Mouse (Mus musculus) megakaryocyte-erythroid progenitor cell, adult 5-6 weeks (primary cell): ENCODE results near the gene Sema4d. TPM values are rescaled to one million over a fixed set of nuclear protein-coding genes. Genes with fewer than 3 reads are reported as not detected.
"Not testable (repeated sequence)": the region's sequence is repeated elsewhere in the genome, so short reads cannot be mapped to it uniquely, and the experiment has no call there.

Experiments
- ATAC-seq: replicated peaks from 2 replicates; pipeline ENCODE4 v1.8.0; 2016; ENCODE audit warnings: mild to moderate bottlenecking, inconsistent platforms; ENCODE audit not compliant: severe bottlenecking, poor library complexity, low FRiP score, low TSS enrichment
- total RNA-seq, 2 experiments: library from RNA; stranded (forward) in 1 of 2; stranded (reverse) in 1 of 2; fragments of 200-1000, 215-1000 nt in 1 of 2; fragments of >200 nt in 1 of 2; fragmentation: Nextera tagmentation in 1 of 2; gene quantifications; 2 replicates each; pipeline ENCODE4 v1.2.3; 2014 to 2017

Sema4d gene
- total RNA-seq, 2 experiments from 2014 or later = 18.0 to 38.5 TPM

DNA sequence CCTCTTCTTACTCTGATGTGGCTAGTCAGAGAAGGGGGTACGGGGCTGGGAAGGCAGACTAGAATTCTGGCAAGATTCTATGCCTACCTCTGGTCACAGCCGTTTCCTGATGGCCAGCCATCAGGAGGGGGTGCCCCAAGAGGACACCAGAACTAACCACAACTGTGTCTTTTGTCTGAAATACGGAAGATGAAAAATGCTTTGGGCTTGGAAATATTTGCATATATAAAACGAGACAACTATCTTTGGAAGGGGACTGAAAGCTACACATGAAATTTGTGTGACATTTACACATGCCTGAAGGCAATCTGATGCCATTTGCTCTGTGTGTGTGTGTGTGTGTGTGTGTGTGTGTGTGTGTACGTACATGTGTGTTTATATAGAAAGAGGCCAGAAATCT lies 89.7 kb downstream of the Sema4d start:
- ATAC-seq = no peak

DNA sequence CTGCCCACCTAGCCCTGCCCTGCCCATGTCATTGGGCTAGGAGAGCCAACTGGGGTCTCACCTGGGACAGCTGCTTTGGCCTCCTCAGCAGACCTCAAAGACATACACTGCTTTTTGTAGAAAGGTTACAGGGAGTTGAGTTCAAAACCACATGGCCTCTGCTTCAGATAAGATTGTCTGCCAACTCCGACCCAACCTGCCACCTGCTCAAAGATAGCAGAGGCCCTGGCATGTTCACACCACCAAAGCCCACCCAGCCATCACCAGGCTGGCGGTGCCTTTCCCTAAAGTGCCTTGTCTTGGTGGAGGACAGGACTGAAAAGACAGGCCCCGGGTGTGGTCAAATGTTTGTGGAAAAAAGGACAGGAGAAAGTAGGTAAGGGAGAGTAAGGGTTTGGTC lies 95.2 kb downstream of the Sema4d start:
- ATAC-seq = peak; percentile 58

DNA sequence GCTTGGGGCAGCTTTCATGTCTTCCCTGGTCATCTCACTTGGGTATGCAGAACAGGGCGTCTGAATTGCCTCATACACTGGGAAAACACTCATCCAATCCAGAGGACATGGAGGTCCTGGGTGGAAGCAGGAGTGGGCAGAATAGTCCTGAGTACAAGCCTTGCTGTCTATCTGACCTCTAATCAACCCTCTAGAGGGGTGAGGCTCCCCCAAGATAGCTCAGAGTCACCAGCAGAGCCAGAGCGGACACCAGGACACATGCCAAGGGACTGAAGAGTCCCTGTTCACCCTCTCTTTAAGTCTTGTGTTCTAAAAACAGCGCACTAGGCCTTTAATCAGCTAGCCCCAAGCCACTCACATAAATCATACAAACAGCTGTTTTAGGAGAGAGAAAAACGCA lies 95.7 kb downstream of the Sema4d start:
- peak; percentile 48 for ATAC-seq

DNA sequence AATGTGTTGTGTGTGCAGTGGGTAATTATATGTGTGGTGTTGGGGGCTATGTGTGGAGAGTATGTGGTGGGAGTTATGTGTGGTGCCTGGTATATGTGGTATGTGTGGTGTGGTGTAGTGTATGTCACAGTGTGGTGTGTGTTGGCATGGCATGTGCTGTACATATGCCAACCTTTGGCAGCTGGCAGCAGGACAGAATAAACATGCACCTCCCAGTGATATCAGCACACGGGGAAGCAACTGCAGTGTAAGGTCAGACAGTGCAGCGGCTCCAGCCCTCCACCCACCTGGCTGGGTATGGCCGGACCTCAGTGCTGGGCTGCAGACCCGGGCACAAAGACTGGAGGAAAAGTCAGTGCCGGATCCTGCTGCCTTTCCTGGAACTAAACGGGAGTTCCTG lies 96.1 kb downstream of the Sema4d start:
- peak; percentile 56 for ATAC-seq

DNA sequence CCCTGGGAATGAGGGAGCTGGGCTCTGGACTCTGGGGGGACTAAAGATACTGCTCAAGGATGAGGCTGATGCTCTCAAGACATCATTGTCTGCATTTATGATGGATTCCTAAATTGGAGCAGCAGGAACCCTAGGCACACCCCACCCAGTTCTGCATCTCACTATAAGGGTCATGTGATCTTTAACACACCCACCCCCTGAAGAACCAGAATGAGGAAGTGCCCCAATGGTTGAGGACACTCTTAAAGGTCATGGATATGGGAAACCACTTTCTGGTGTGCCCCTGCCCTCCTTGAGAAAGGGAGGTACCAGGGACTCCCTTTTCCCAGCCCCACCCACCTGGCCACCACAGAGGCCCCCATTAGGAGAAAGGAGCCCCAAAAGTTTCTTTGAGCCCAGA lies 97.1 kb downstream of the Sema4d start:
- no peak for ATAC-seq

DNA sequence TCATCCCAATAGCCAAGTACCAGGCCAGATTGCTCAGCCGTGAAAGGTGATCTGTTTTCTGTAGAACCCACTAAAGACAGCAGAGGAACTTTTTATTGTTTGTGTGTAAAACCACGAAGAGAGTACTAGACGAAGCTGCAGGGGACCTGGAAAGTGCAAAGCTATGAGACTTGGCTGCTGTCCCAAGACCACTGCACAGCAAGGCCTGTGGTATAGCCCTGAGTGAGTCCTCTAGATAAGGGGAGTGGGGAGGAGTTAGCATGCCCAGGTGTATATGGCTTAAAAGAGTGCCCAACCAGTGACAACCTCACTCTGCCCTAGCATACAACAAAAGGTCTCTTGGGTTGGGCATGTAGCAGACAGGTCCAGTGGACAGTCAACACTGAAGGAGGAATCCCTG lies 104.9 kb downstream of the Sema4d start:
- peak; percentile 56 for ATAC-seq

DNA sequence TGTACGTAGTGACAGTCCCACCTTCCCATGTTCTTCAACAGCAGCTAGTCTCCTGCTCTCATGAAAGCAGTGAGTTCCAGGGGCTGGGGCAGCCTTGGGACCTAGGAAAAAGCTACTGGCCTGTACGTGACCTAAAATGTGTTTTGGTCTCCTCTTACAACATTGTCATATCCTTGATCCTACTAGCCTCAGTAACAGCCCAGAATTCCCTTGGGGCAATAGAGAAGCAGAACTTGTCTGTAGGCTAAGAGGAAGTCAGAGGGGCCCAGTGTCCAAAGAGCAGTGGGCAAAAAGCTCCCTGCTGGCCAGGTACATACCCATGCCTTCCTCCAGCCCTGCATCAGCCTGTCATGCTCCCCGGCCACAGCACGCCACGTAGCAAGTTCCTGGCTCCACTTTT lies 106.6 kb downstream of the Sema4d start:
- no peak for ATAC-seq

DNA sequence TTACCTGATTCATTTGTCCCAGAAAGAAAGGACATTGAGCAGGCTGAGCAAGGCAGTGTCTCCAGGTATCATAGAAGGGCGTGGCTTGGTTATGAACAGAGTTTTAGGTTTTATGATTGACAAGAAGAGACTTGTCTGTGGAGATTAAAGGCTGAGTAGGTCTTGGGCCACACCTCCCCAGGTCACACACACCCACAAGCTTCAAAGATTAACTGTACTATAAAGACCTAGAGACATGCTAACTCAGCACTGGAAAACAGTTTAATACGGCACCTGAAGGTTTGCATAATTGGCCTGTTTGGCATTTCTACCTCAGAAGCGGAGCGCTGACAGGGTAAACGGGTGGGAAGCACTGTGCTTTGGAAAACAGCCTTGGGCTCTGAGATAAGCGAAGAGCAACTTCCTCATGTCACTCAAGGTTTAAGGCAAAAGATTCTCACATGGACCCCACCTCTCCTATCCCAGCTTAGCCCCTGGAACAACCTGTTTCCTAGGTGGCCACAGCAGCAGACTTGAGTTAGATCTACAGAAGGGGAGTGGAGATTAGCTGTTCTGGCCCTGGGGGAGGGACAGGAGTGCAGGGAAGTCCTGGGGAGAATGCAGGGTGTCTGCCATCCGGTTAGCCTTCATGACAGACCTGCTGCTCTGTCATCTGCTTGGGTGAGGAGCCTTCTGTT lies 108.1 kb downstream of the Sema4d start:
- ATAC-seq = peak; percentile 54

DNA sequence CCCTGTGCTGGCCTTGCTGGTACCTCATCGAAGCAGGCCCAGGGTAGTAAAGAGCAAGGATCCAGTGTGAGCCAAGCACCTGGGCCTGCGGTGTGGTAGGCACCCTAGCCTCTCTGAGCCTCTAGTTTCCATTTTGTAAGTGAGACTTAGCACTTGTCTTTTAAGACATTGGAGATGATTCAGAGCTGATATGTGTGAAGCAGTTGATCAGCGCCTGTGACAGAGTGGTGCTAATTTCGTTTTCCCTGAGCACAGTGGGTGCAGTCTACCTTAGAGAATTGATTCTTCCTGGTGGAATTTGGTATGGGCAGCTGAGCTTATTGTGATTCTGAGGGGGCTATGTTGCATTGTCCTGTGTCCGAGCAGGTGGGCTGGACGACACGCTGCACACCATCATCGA lies 111.9 kb downstream of the Sema4d start:
- no peak for ATAC-seq

DNA sequence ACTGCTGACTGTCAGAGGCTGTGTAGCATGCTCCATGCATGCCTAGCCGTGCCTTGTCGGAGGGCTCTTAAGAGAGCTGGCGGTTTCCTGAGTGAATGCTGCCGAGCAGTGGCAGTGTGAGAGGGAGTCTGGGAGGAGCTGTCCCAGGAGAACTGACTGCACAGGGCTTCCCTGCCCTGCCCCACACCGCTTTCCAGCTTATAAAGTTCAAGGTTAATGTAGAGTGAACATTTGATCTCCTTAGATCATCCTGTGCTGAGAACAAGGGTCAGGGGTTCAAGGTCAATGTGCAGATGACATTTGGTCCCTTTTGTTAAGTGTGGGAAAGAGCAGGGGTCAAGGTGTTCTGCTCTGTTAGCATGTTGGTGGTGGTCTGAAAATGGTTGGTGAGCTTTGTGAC lies 112.5 kb downstream of the Sema4d start:
- ATAC-seq = no peak

DNA sequence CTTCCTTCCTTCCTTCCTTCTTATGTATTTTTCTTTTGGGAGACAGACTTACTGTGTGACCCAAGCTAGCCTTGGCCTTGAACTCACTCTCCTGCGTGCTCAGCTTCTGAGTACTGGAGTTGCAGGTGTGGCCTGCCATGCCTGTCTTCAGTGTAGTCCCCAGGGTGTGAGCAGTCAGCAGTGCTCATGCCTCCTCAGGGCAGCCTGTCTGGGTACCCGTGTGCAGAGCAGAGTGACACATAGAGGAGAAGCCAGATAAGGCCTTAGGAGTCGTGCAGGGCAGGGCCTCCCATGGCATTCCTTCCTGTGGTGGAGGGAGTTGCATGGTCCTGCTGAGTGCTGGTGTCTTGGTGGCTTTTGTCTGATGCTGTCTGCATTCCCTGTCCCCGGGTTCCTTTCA lies 114.2 kb downstream of the Sema4d start:
- ATAC-seq = no peak

DNA sequence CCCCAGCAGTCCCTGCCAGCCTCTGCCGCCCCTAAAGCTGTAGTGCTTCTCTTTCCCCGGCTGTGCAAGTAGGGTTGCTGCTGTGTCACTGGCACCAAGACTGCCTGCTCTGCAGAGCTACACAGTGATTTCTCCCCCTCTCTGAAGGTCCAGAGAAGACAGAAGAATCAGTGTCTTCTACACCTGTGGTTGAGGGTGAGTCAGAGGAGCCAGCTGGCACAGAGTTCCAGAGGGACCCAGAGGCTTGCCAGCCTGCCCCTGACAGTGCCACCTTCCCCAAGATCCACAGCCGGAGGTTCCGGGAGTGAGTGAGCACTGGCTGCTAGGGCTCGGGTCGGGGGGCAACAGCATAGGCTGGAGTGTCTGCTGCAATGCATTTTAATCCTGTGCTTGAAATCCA lies 114.9 kb downstream of the Sema4d start:
- ATAC-seq = no peak

DNA sequence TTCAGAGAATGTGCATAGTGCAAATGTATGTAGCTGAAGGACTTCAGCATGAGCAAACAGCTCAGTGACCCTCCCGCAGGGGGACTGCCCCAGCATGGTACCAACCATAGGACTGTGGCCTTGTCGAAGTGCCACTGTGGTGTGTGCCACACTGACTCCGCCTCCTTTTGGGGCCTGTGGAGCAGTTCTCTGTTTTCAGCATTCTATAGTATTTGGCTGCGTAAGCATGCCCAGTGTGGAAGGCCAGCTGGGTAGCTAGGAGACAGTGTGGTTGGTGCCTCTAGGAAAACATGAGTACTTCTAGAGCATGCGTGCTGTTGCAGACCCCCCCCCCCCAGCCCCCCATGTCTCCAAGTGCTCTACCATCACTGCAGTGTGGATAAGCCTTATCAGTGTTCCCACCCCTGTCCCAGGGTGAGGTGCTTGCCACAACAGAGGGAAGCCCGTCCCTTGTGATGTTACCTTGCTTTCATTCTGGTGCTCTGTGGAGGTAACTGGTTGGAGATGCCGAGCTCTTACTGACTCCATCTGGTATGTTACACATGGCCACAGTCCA lies 115.8 kb downstream of the Sema4d start:
- peak; percentile 79 for ATAC-seq

DNA sequence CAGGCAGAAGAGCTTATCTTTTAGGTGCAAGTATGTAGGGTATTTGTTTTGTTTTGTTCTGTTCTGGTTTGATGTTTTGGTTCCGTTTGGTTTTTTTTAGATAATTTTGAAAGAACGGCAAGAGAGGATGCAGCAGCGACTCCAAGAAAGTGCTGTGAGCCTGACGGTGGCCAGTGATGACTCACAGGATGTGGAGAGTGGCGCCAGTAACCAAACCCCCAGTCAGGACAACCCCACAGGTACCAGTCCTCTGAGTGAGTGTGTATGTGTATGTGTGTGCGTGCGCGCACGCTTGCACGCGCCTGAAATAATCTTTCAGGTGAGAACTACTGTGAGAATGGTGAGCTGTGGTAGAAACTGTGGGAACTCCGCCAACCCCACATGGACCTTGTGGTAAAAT lies 116.5 kb downstream of the Sema4d start:
- peak; percentile 8; the same call in 1 of the 2 replicates for ATAC-seq

DNA sequence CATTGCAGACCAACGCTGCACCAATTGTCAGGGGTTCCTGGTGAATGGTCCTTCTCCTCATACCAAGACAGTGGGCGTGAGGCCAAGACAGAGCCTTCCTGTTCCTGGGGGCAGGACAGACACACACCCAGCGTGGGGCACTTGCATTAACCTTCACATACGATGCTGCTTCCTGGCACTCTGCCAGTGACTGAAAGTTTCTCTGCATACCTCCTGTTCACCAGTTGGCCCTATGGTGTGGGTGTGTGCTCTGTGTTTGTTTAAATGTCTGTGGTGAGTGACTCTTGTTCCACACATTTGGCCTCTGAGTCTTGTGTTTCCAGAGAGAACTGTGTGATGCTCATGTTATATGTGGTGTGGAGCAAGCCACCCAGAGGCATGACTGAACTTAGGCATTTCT lies 116.9 kb downstream of the Sema4d start:
- peak; percentile 26 for ATAC-seq

DNA sequence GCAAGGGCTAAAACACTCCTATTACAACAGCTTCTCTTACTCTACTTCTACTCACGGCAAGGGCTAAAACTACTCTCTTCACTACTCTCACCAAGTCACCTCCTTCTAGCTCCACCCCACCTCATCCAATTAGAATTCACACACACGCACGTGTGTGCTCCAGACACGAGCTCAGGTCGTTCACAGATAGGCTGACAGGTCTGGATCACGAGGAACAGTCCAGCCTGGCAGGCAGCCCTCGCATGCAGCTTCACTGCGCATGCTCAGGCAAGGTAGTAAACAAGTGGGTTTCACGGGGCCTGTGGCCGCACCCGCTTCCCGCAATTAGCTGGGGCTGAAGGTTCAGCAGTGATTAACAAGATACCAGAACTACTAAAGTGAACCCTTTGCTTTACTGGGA lies 125.4 kb downstream of the Sema4d start:
- not testable (repeated sequence) for ATAC-seq

DNA sequence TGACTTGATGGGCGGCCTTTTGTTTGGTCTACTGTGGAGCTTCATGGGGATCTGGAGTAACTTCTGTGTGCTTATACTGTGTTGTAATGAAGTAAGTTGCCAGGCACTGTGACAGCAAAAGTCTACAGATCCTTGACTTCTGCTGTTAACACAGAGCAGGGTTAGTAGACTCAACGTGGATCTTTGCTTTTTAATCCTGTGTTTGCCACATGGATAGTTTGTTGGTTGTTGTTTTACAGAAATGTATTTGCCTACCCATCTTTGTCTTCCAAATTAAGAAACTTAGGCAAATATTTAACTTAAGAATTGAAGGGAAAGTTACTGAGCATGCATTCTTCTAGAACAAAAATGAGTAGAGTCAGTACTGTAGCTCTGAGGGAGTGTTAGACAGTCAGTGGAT lies 130.0 kb downstream of the Sema4d start:
- ATAC-seq = no peak

DNA sequence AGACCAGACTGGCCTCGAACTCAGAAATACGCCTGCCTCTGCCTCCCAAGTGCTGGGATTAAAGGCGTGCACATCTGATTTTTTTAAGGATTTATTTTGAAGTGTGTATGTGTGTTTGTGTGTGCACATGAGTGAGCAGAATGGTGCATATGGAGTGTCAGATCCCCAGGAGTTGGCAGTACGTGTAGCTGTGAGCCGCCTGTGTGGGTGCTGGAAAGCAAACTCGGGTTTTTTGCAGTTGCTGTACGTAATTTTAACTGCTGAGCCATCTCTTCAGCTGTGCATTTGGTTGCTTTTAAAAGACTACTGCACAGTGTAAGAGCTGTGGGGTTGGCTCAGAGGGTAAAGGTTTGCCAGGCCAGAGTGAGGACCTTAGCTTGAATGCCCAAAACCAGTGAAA lies 134.0 kb downstream of the Sema4d start:
- ATAC-seq = no peak

DNA sequence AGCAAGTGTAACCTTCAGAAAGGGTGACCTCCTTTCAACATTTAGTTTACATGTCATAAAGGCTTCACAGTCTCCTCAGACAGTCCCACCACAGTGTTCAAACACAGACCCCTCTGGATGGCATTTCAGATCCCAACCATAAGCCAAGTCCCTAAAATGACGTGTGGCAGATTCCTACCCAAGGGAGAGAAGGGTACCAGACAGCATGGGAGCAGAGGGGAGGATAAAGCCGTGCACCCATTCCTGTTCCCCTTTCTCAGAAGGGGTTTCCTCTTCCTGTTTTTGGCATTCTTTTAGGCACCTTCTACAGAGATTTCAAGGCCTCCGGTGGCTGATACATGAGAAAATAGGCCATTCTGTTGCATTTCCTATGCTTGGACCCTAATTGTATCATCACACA lies 135.5 kb downstream of the Sema4d start:
- no peak for ATAC-seq

DNA sequence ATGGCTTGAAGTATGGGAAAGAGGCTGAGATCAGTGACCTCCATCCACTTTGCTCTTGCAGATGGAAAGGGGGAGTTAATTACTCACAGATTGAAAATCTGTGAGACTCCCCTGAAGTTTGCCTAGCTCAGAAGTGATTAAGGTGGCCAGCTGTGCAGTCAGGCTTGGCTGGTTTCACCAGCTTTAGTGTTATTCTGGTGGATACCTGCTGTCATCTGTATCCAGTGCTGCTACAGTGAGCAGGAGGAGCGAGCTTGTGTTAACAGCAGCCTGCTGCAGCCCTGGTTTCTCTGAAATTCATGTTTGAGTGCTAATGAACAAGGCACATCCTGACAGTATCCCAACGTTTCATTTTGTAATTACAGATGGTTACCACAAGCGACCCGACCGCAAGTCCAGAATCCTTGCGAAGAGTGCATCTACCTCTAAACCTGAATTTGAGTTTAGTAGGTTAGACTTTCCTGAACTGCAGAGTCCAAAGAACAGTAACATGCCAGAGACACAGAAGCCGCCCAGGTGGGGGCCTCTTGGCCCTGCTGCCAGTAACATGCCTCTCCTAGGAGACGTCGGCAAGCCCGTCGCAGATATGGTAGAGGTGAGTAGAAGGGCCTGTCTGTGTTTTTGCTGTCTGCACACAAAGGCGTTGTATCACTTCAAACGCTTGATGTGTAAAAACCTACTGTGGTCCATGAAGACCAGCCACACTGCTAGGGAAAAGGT lies 136.9 kb downstream of the Sema4d start:
- ATAC-seq = no peak

DNA sequence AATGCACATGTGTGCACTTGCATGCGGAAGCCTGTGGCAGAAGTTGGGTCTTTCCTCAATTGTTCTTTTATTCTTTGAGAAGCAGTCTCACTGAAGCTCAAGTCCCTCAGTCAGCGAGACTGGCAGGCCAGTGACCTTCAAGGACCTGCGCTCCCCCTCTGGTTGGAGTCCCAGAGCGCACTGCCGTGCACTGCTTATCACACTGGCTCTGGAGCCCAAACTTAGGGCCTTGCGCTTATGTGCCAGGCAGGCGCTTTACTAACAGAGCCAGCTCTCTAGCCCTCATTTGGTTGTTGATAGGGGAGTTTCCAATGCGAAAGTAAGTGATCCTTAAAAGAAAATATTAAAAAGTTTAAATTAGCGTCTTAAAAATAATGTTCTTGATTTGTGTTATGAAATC lies 139.6 kb downstream of the Sema4d start:
- no peak for ATAC-seq
